Mouse (Mus musculus): ENCODE measurements around the gene Lmna.

DNA sequence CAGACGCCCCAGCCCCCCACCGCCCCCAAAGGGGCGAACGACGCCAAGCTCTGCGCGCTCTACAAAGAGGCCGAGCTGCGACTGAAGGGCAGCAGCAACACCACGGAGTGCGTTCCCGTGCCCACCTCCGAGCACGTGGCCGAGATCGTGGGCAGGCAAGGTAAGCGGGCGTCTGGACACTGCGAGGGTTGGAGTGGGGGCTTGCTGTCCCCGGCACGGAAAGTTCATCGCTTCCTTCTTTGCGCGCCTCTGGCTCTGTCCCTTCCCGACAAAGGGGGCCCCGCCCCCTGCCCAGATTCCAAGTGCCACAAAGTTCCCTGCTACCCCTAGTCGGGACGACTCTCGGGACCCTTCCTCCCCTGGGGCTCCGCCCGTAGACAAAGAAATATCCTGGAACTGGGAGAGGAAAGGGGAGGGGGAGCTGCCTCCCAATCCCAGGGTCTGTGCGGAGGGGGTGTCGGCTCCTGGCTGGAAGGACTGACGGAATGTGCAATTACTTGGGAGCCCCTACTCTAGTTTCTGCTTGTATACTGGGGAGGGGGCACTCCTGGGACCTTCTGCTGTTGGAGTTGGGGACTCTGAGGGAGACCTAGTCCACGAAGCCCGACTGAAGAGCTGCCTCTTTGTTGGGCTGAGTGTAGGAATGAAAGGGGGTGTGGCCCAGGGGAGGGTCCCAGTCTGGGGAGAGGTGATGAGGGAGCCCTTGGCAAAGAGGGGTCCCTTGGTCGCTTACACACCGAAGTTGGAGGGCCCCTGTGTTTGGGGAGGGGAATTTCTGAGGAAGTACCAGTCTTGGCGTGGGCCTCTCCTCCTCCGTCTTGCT, 23.1 kb upstream of the Lmna start:
- TF ChIP-seq CTCF (IDR thresholded peaks at IDR 0.05; ENCODE audit: low read depth, low read length) (no peak), POLR2A (IDR thresholded peaks at IDR 0.05; ENCODE audit: extremely low read depth, insufficient read depth, low read length) (no peak)

Data from liver, adult 2 months (tissue).